Mouse (Mus musculus): Measurements from ENCODE around the gene Chst11. TPM values are rescaled to one million over a fixed set of nuclear protein-coding genes. Genes with fewer than 3 reads are reported as not detected.

Gene Chst11
- polyA plus RNA-seq, 1 experiment from 2014 or later: 5.2 TPM

- H3K4me1 ChIP-seq (ENCODE audit: control insufficient read depth, insufficient read depth, low read length): peaks cover 19% of the 10 kb centered on the region
- no peak for ATAC-seq (ENCODE audit: low read depth)
- no peaks in the 10 kb centered on the region for H3K36me3 ChIP-seq (ENCODE audit: control insufficient read depth, insufficient read depth, low read length)
- no peak overlapping the region for H3K4me2 ChIP-seq (ENCODE audit: low read depth, low read length)
- H3K9me3 ChIP-seq (ENCODE audit: control insufficient read depth, low read length): no peaks in the 10 kb centered on the region
- 19% methylated on average over 7 of the region's 7 CpGs for WGBS
- peak overlapping the region; percentile 69 for H3K27ac ChIP-seq (ENCODE audit: low read depth, low read length)
- H3K4me3 ChIP-seq (ENCODE audit: low read depth, low read length): no peak overlapping the region
- no peaks in the 10 kb centered on the region for H3K27me3 ChIP-seq (ENCODE audit: control insufficient read depth, insufficient read depth, low read length)
- no peak overlapping the region for H3K9ac ChIP-seq (replicated peaks; ENCODE audit: low read depth, low read length)
These were observed 103.0 kb downstream of the Chst11 start for GRCm38 (mm10) chr10:83088318-83088717.

GRCm38 (mm10) chr10:83088826-83089225 lies 103.5 kb downstream of the Chst11 start:
- no peaks in the 10 kb centered on the region for H3K27me3 ChIP-seq (ENCODE audit: control insufficient read depth, insufficient read depth, low read length)
- H3K9ac ChIP-seq (replicated peaks; ENCODE audit: low read depth, low read length): no peak overlapping the region
- no peak overlapping the region; the same call in 1 of the 2 replicates for H3K27ac ChIP-seq (ENCODE audit: low read depth, low read length)
- no peaks in the 10 kb centered on the region for H3K36me3 ChIP-seq (ENCODE audit: control insufficient read depth, insufficient read depth, low read length)
- no peak overlapping the region for H3K4me2 ChIP-seq (ENCODE audit: low read depth, low read length)
- no peaks in the 10 kb centered on the region for H3K9me3 ChIP-seq (ENCODE audit: control insufficient read depth, low read length)
- 32% methylated on average over 2 of the region's 2 CpGs for WGBS
- no peak for ATAC-seq (ENCODE audit: low read depth)
- peaks cover 19% of the 10 kb centered on the region for H3K4me1 ChIP-seq (ENCODE audit: control insufficient read depth, insufficient read depth, low read length)
- H3K4me3 ChIP-seq (ENCODE audit: low read depth, low read length): no peak overlapping the region

- H3K36me3 ChIP-seq (ENCODE audit: control insufficient read depth, insufficient read depth, low read length): no peaks in the 10 kb centered on the region
- no peaks in the 10 kb centered on the region for H3K9me3 ChIP-seq (ENCODE audit: control insufficient read depth, low read length)
- H3K4me2 ChIP-seq (ENCODE audit: low read depth, low read length): no peak overlapping the region
- WGBS: 47% methylated on average over 8 of the region's 8 CpGs
- H3K27ac ChIP-seq (ENCODE audit: low read depth, low read length): no peak overlapping the region
- no peaks in the 10 kb centered on the region for H3K27me3 ChIP-seq (ENCODE audit: control insufficient read depth, insufficient read depth, low read length)
- no peak for ATAC-seq (ENCODE audit: low read depth)
- H3K9ac ChIP-seq (replicated peaks; ENCODE audit: low read depth, low read length): no peak overlapping the region
- H3K4me1 ChIP-seq (ENCODE audit: control insufficient read depth, insufficient read depth, low read length): peaks cover 14% of the 10 kb centered on the region
- H3K4me3 ChIP-seq (ENCODE audit: low read depth, low read length): no peak overlapping the region
These were observed 104.9 kb downstream of the Chst11 start for GRCm38 (mm10) chr10:83090185-83090584.

- H3K36me3 ChIP-seq (ENCODE audit: control insufficient read depth, insufficient read depth, low read length): no peaks in the 10 kb centered on the region
- no peaks in the 10 kb centered on the region for H3K9me3 ChIP-seq (ENCODE audit: control insufficient read depth, low read length)
- no peak overlapping the region for H3K4me3 ChIP-seq (ENCODE audit: low read depth, low read length)
- H3K4me2 ChIP-seq (ENCODE audit: low read depth, low read length): no peak overlapping the region
- H3K27ac ChIP-seq (ENCODE audit: low read depth, low read length): no peak overlapping the region
- H3K9ac ChIP-seq (replicated peaks; ENCODE audit: low read depth, low read length): no peak overlapping the region
- no peak for ATAC-seq (ENCODE audit: low read depth)
- no peaks in the 10 kb centered on the region for H3K27me3 ChIP-seq (ENCODE audit: control insufficient read depth, insufficient read depth, low read length)
- H3K4me1 ChIP-seq (ENCODE audit: control insufficient read depth, insufficient read depth, low read length): peaks cover 13% of the 10 kb centered on the region
- WGBS: 81% methylated on average over 6 of the region's 6 CpGs
These were observed 108.4 kb downstream of the Chst11 start for GRCm38 (mm10) chr10:83093705-83094104.

- no peak overlapping the region for H3K27ac ChIP-seq (ENCODE audit: low read depth, low read length)
These were observed 109.0 kb downstream of the Chst11 start for GRCm38 (mm10) chr10:83094248-83094647.

GRCm38 (mm10) chr10:83094821-83095725 lies 109.8 kb downstream of the Chst11 start:
- no peaks in the 10 kb centered on the region for H3K36me3 ChIP-seq (ENCODE audit: control insufficient read depth, insufficient read depth, low read length)
- H3K27ac ChIP-seq (ENCODE audit: low read depth, low read length): no peak overlapping the region
- H3K4me2 ChIP-seq (ENCODE audit: low read depth, low read length): no peak overlapping the region
- no peak for ATAC-seq (ENCODE audit: low read depth)
- H3K9ac ChIP-seq (replicated peaks; ENCODE audit: low read depth, low read length): no peak overlapping the region
- H3K27me3 ChIP-seq (ENCODE audit: control insufficient read depth, insufficient read depth, low read length): no peaks in the 10 kb centered on the region
- H3K4me1 ChIP-seq (ENCODE audit: control insufficient read depth, insufficient read depth, low read length): peaks cover 9% of the 10 kb centered on the region
- 78% methylated on average over 16 of the region's 16 CpGs for WGBS
- H3K4me3 ChIP-seq (ENCODE audit: low read depth, low read length): no peak overlapping the region
- no peaks in the 10 kb centered on the region for H3K9me3 ChIP-seq (ENCODE audit: control insufficient read depth, low read length)

More at GRCm38 (mm10) chr10:83094248-83094647, 109.0 kb downstream of the Chst11 start:
- H3K27me3 ChIP-seq (ENCODE audit: control insufficient read depth, insufficient read depth, low read length): no peaks in the 10 kb centered on the region
- ATAC-seq (ENCODE audit: low read depth): no peak
- 85% methylated on average over 10 of the region's 10 CpGs for WGBS
- H3K4me3 ChIP-seq (ENCODE audit: low read depth, low read length): no peak overlapping the region
- H3K9ac ChIP-seq (replicated peaks; ENCODE audit: low read depth, low read length): no peak overlapping the region
- H3K9me3 ChIP-seq (ENCODE audit: control insufficient read depth, low read length): no peaks in the 10 kb centered on the region
- H3K4me1 ChIP-seq (ENCODE audit: control insufficient read depth, insufficient read depth, low read length): peaks cover 11% of the 10 kb centered on the region
- no peak overlapping the region for H3K4me2 ChIP-seq (ENCODE audit: low read depth, low read length)
- no peaks in the 10 kb centered on the region for H3K36me3 ChIP-seq (ENCODE audit: control insufficient read depth, insufficient read depth, low read length)

- WGBS: 98% methylated on average over 6 of the region's 6 CpGs
- no peaks in the 10 kb centered on the region for H3K9me3 ChIP-seq (ENCODE audit: control insufficient read depth, low read length)
These were observed 111.0 kb downstream of the Chst11 start for GRCm38 (mm10) chr10:83096257-83096656.

GRCm38 (mm10) chr10:83098940-83099339 lies 113.6 kb downstream of the Chst11 start:
- 0 out of 2 replicates have a peak overlapping the region, but pooled peaks have one; percentile 11 for H3K9ac ChIP-seq (replicated peaks; ENCODE audit: low read depth, low read length)
- no peak overlapping the region for H3K27ac ChIP-seq (ENCODE audit: low read depth, low read length)
- H3K4me1 ChIP-seq (ENCODE audit: control insufficient read depth, insufficient read depth, low read length): peaks cover 16% of the 10 kb centered on the region

More at GRCm38 (mm10) chr10:83096257-83096656, 111.0 kb downstream of the Chst11 start:
- Histone ChIP-seq H3K27me3 (ENCODE audit: control insufficient read depth, insufficient read depth, low read length) (no peaks in the 10 kb centered on the region), H3K4me2 (ENCODE audit: low read depth, low read length) (no peak overlapping the region), H3K36me3 (ENCODE audit: control insufficient read depth, insufficient read depth, low read length) (no peaks in the 10 kb centered on the region), H3K27ac (ENCODE audit: low read depth, low read length) (no peak overlapping the region), H3K4me1 (ENCODE audit: control insufficient read depth, insufficient read depth, low read length) (peaks cover 9% of the 10 kb centered on the region; the same call in 1 of the 2 replicates), H3K4me3 (ENCODE audit: low read depth, low read length) (no peak overlapping the region), H3K9ac (replicated peaks; ENCODE audit: low read depth, low read length) (no peak overlapping the region)
- ATAC-seq (ENCODE audit: low read depth): no peak

GRCm38 (mm10) chr10:83099669-83100068 lies 114.4 kb downstream of the Chst11 start:
- Histone ChIP-seq H3K4me2 (ENCODE audit: low read depth, low read length) (no peak overlapping the region), H3K36me3 (ENCODE audit: control insufficient read depth, insufficient read depth, low read length) (no peaks in the 10 kb centered on the region), H3K27ac (ENCODE audit: low read depth, low read length) (no peak overlapping the region), H3K9ac (replicated peaks; ENCODE audit: low read depth, low read length) (no peak overlapping the region), H3K4me1 (ENCODE audit: control insufficient read depth, insufficient read depth, low read length) (peaks cover 21% of the 10 kb centered on the region), H3K4me3 (ENCODE audit: low read depth, low read length) (no peak overlapping the region), H3K9me3 (ENCODE audit: control insufficient read depth, low read length) (no peaks in the 10 kb centered on the region), H3K27me3 (ENCODE audit: control insufficient read depth, insufficient read depth, low read length) (no peaks in the 10 kb centered on the region)
- 81% methylated on average over 3 of the region's 3 CpGs for WGBS
- ATAC-seq (ENCODE audit: low read depth): no peak

More at GRCm38 (mm10) chr10:83098940-83099339, 113.6 kb downstream of the Chst11 start:
- 62% methylated on average over 10 of the region's 10 CpGs for WGBS
- Histone ChIP-seq H3K27me3 (ENCODE audit: control insufficient read depth, insufficient read depth, low read length) (no peaks in the 10 kb centered on the region), H3K4me3 (ENCODE audit: low read depth, low read length) (no peak overlapping the region), H3K36me3 (ENCODE audit: control insufficient read depth, insufficient read depth, low read length) (no peaks in the 10 kb centered on the region), H3K4me2 (ENCODE audit: low read depth, low read length) (no peak overlapping the region), H3K9me3 (ENCODE audit: control insufficient read depth, low read length) (no peaks in the 10 kb centered on the region)
- no peak for ATAC-seq (ENCODE audit: low read depth)

Measured in neural tube, embryonic 14.5 days (tissue).